Mouse (Mus musculus): ENCODE data around the gene Tmem132d.

DNA sequence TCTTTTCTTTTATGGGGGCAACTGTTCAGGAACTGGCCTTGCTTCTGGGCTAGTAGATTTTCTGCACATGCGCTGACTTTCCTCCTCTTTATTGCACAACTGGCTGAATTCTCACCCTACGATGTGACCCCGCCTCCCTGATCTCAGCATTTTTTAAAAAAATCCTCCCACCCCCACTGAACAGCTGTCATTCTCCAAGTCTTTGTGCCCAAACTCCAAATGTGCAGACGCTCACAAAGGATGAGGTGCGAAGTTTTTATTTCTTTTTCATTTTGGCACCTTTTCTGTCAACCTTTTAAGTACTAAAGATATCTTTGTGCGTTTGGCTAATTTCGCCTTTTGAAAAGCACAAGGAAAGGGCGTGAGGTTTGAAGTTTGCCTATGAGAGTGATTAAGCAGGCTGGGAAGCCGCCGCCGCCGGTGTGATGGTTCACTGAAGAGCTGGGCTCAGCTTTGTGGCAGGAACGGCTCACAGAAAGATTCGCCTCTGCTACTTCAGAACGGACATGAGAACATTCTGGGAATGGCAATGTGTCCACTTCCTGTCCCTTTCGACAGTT is 478.6 kb downstream of the Tmem132d start:
- TF ChIP-seq CTCF (IDR thresholded peaks at IDR 0.05; ENCODE audit: control insufficient read depth, insufficient read depth, low read length): no peak
- TF ChIP-seq POLR2A (IDR thresholded peaks at IDR 0.05; ENCODE audit: borderline replicate concordance, control insufficient read depth, low read depth, low read length): no peak
